Mouse (Mus musculus) erythroblast, embryonic 14.5 days (primary cell): ENCODE measurements around the gene Ucma.

Experiments used
- GATA1 ChIP-seq: IDR thresholded peaks from 2 replicates; pipeline ENCODE4 v1.6.1; 2012; ENCODE audit warnings: low read length, inconsistent platforms, mixed read lengths
- TAL1 ChIP-seq: IDR thresholded peaks from 3 replicates; pipeline ENCODE4 v1.6.1; 2012; ENCODE audit warnings: low read length, inconsistent platforms, mixed read lengths

- TF ChIP-seq TAL1, result no peak
- no peak for TF ChIP-seq GATA1
These were observed 6.8 kb upstream of the Ucma start for GRCm38 (mm10) chr2:4969083-4969482.
